Mouse (Mus musculus) embryonic facial prominence, embryonic 11.5 days (tissue): Measurements from ENCODE around the gene Il11ra1. TPM values are rescaled to one million over a fixed set of nuclear protein-coding genes. Genes with fewer than 3 reads are reported as not detected.

Experiments used
- ATAC-seq: fragments of 200-750 bp; cut with Nextera tagmentation; replicated peaks from 2 replicates; pipeline ENCODE4 v1.8.0; 2017; ENCODE audit warnings: low read depth; ENCODE audit not compliant: insufficient number of reproducible peaks, low FRiP score, low TSS enrichment
- DNase-seq: peaks from one replicate; pipeline ENCODE4 v3.0.0-alpha.2; 2015; ENCODE audit warnings: low spot score
- H3K27ac ChIP-seq: fragments of 300-500 bp; sonication (generic); replicated peaks from 2 replicates; pipeline ENCODE4 v1.5.1; 2014; ENCODE audit warnings: mild to moderate bottlenecking, low read depth, low read length, control low read depth
- H3K27me3 ChIP-seq: fragments of 300-500 bp; sonication (generic); 2 replicates; pipeline ENCODE4 v1.6.1; 2014; ENCODE audit warnings: mild to moderate bottlenecking, low read length, moderate library complexity, mixed read lengths; ENCODE audit not compliant: control insufficient read depth, insufficient read depth
- H3K36me3 ChIP-seq: fragments of 300-500 bp; sonication (generic); replicated peaks from 2 replicates; pipeline ENCODE4 v1.6.1; 2014; ENCODE audit warnings: low read depth, mild to moderate bottlenecking, low read length, moderate library complexity, mixed read lengths; ENCODE audit not compliant: control insufficient read depth, insufficient read depth
- H3K4me1 ChIP-seq: fragments of 300-500 bp; sonication (generic); 2 replicates; pipeline ENCODE4 v1.6.1; 2014; ENCODE audit warnings: low read length, mixed read lengths; ENCODE audit not compliant: control insufficient read depth, insufficient read depth
- H3K4me2 ChIP-seq: fragments of 300-500 bp; sonication (generic); 2 replicates; pipeline ENCODE4 v1.6.1; 2014; ENCODE audit warnings: low read depth, mild to moderate bottlenecking, control low read depth, low read length, moderate library complexity
- H3K4me3 ChIP-seq: fragments of 300-500 bp; sonication (generic); 2 replicates; pipeline ENCODE4 v1.5.1; 2014; ENCODE audit warnings: low read depth, low read length, control low read depth
- H3K9ac ChIP-seq: fragments of 300-500 bp; sonication (generic); replicated peaks from 2 replicates; pipeline ENCODE4 v1.6.1; 2014; ENCODE audit warnings: mild to moderate bottlenecking, control low read depth, low read length
- H3K9me3 ChIP-seq: fragments of 300-500 bp; sonication (generic); replicated peaks from 2 replicates; pipeline ENCODE4 v1.6.1; 2016; ENCODE audit warnings: mild to moderate bottlenecking, low read length, inconsistent platforms, mixed read lengths; ENCODE audit not compliant: control insufficient read depth
- WGBS: fragments of 180-500 bp; shearing (Covaris S2); extraction: QIAGEN DNeasy Blood & Tissue Kit; methylation state at CpG from one replicate; pipeline ENCODE4 v1.1.7; 2014; 5-methylcytosine and 5-hydroxymethylcytosine counted together
- polyA plus RNA-seq: library from polyadenylated mRNA; unstranded; fragments of >200 nt; fragmentation: Nextera tagmentation; extraction: Ambion mirVana; gene quantifications from 2 replicates; pipeline ENCODE4 v1.2.1, GENCODE M21; 2014

Gene Il11ra1
- polyA plus RNA-seq, 1 experiment from 2014 or later = 199 TPM

DNA sequence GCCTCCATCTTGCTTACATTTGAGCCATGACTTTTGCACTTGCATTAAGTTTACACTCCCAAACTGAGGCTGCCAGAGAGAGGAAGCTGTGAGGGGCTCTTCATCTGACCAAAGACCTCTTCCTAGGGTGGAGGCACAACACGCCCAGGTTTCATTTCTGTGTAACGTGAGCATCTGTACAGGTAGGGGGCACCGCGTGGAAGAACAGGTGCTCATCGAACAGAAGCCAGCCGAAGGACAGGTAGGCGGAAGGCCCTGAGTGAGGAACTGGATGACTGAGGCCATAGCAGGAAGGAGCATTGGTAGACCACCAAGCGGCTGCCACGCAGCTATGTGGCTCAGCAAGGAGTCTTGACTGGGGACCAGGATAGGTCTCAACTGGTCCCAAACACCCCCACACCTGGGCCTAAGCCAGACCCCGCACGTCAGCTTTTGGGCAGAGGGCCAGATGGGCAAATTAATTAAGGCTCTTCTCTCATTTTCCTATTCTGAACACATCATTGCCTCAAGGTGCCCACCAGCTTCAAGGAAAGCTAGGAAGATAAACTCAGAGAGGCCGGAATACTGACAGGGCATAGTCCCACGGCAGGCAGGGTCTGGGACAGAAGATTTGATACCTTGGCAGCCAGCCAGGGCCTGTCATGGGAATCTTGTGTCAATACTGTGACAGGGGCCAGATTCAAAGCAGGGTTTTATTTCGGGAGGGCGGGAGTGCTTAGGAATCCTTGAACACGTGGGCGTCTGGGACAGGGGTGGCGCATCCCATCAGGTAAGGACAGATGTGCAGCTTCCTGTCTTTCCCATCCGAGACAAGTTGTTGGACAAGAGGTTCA lies 6.3 kb downstream of the Il11ra1 start:
- DNase-seq (no peak), ATAC-seq (no peak)
- Histone ChIP-seq H3K4me2 (no peak overlapping the region), H3K36me3 (no peaks in the 10 kb centered on the region), H3K4me3 (no peak overlapping the region), H3K4me1 (peaks cover 6% of the 10 kb centered on the region), H3K27ac (no peak overlapping the region), H3K9ac (no peak overlapping the region), H3K9me3 (no peaks in the 10 kb centered on the region), H3K27me3 (peaks cover 2% of the 10 kb centered on the region; the same call in 1 of the 2 replicates)
- WGBS = 69% methylated on average over 19 of the region's 19 CpGs

DNA sequence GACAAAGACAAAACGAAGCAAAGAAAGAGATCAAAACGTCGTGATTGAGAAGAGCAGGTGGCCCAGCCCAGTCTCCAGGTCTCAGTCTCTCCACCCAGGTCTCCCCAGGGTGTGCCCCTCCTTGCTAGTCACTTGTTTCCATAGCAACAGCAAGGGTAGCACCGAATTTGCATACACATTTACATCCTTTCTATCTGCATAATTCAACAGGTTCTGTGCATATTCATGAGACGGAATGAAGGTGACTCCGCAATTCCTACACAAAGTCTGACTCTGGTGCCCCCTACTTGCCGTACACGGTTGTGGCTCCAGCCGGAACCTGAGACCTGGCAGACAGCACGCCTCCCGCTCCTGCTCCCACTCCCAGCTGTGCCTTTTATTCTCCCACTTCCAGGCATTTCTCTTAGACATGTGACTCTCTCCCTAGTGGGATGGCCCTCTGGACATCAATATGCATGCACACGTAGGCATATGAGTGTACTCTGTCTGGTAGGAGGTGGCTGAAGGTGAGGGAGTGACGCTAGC lies 7.3 kb downstream of the Il11ra1 start:
- H3K36me3 ChIP-seq = no peaks in the 10 kb centered on the region
- 3% methylated on average over 13 of the region's 13 CpGs for WGBS
- H3K27ac ChIP-seq = no peak overlapping the region
- no peak overlapping the region for H3K9ac ChIP-seq
- ATAC-seq (peak; percentile 58), DNase-seq (peak; percentile 85)
- H3K4me2 ChIP-seq = 0 out of 2 replicates have a peak overlapping the region, but pooled peaks have one; percentile 8
- no peak overlapping the region for H3K4me3 ChIP-seq
- peaks cover 2% of the 10 kb centered on the region; the same call in 1 of the 2 replicates for H3K27me3 ChIP-seq
- H3K9me3 ChIP-seq = no peaks in the 10 kb centered on the region
- H3K4me1 ChIP-seq = peaks cover 9% of the 10 kb centered on the region

DNA sequence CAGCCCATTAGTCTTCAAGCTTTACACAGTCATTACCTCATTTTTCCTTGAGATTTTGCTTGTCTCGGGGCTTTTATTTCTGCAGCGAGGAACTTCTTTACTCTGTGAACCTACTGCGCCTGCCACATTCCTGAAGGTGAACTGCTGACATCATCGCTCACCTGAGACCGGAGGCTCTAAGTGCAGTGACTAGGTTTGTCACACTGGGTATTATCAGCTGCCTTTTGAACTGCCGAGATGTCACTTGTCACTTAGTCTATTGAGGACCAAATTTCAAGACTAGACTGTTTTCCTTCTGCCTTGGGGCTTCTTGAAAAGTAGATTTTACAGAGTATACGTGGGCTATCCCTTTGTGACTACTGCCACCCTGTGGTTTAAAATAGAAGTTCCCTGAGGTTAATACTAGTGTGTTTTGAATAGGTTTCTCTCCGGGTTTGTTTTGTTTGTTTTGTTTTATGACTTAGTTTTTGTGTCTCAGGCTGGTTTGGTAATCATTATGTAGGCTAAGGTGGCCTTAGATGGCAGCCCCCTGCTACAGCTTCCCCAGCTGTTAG lies 8.5 kb downstream of the Il11ra1 start:
- Histone ChIP-seq H3K4me3 (no peak overlapping the region), H3K4me2 (no peak overlapping the region), H3K27ac (no peak overlapping the region), H3K9ac (no peak overlapping the region), H3K4me1 (peaks cover 15% of the 10 kb centered on the region), H3K36me3 (no peaks in the 10 kb centered on the region), H3K27me3 (peaks cover 2% of the 10 kb centered on the region; the same call in 1 of the 2 replicates), H3K9me3 (no peaks in the 10 kb centered on the region)
- WGBS = 40% methylated on average over 8 of the region's 8 CpGs
- DNase-seq (peak; percentile 87), ATAC-seq (no peak)

DNA sequence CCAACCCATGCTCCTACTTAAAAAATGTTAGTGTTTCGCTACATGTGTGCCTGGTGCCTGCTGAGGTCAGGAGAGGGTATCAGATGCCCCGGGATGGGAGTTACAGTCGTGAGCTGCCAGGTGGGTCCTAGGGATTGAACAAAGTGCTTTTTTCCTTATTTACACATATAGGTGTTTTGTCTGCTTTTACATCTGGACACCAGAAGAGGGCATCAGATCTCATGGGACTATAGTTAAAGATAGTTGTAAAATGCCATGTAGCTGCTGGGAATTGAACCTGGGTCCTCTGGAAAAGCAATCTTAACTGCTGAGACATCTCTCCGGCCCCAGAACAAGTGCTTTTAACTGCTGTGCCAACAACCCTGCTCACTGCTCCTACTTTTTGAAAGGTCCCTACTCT lies 10.4 kb downstream of the Il11ra1 start:
- Histone ChIP-seq H3K27me3 (peaks cover 2% of the 10 kb centered on the region; the same call in 1 of the 2 replicates), H3K4me1 (peaks cover 13% of the 10 kb centered on the region), H3K36me3 (no peaks in the 10 kb centered on the region), H3K27ac (no peak overlapping the region), H3K4me3 (no peak overlapping the region), H3K9ac (no peak overlapping the region), H3K4me2 (no peak overlapping the region), H3K9me3 (no peaks in the 10 kb centered on the region)
- ATAC-seq = no peak
- DNase-seq = no peak
- WGBS = 68% methylated on average over 4 of the region's 4 CpGs

DNA sequence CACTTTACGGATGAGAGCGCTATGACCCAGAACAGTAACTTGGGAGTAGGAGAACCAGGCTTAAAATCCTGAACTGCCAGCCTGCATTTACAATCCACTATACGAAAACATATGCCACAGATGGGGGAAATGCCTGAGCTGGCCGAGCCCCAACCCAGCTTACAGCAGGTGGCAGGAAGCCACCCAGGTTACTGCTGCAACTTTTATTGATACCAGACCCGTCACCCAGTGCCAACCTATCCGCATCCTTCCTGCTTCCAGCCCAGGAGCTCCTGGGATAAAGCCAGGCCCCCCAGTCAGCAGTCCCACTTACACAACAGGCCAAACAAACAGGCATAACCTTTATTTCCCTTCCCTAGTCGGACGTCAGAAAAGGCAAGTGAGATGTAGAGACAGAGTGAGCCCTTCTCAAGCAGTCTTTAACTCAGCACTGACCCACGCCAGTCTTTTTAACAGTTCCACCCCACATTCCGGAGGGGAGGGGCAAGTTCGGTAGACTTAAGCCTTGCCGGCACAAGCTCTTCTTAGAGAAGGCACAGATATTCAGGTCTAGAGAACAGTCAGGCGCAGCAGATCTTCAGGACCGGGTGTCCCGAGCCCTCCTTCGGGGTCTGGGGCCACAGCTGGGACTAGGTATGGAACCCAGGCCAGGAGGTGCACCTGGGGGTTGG lies 12.1 kb downstream of the Il11ra1 start:
- Histone ChIP-seq H3K9me3 (no peaks in the 10 kb centered on the region), H3K4me2 (peak overlapping the region; percentile 80), H3K4me3 (peak overlapping the region; percentile 79), H3K4me1 (peaks cover 11% of the 10 kb centered on the region; the same call in 1 of the 2 replicates), H3K27me3 (no peaks in the 10 kb centered on the region), H3K36me3 (no peaks in the 10 kb centered on the region), H3K27ac (no peak overlapping the region), H3K9ac (peak overlapping the region; percentile 97; the same call in 1 of the 2 replicates)
- DNase-seq = no peak
- ATAC-seq = no peak
- WGBS = 84% methylated on average over 16 of the region's 16 CpGs

DNA sequence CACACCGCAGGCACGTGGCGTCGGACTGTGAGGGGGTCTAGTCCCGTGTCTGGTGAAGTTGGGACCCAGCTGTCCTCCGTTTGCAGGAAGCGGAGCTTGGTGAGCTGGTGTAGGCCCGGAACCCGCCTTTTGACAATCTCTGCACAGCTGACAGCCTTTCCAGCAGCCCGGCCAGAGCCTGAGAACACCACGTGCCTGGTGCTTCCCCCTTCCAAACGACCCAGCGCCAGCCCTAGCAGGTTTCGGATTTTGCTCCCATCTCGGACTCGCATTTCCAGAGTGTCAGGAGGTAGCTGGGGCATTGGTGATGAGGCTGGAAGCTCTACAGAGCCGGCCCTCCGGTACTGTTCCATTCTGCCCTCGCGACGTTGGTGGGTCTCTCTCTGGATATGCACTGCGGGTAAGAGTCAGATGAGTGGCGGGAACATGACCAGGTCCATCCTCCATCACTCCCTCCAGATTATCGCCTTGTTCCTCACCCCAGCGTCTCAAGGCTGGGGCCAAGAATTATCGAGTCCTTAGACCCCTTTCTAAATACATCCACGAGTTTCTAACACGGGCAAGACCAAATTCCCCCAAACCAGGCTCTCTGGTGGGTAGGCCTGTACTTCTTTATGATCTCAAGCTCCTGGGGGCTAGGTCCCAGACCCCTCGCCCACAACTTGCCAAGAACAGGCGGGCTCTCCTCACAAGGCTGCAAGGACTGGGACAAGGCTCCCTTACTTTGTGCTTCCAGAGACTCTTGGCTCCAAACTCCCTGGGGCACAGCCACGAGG lies 12.8 kb downstream of the Il11ra1 start:
- H3K27ac ChIP-seq = peak overlapping the region; percentile 23; the same call in 1 of the 2 replicates
- H3K4me2 ChIP-seq = peak overlapping the region; percentile 80
- H3K4me3 ChIP-seq = peak overlapping the region; percentile 79
- peak overlapping the region; percentile 97 for H3K9ac ChIP-seq
- DNase-seq = no peak
- peak; percentile 6; the same call in 1 of the 2 replicates for ATAC-seq
- no peaks in the 10 kb centered on the region for H3K36me3 ChIP-seq
- WGBS = 49% methylated on average over 31 of the region's 31 CpGs
- no peaks in the 10 kb centered on the region for H3K9me3 ChIP-seq
- H3K4me1 ChIP-seq = peaks cover 11% of the 10 kb centered on the region; the same call in 1 of the 2 replicates
- H3K27me3 ChIP-seq = no peaks in the 10 kb centered on the region

DNA sequence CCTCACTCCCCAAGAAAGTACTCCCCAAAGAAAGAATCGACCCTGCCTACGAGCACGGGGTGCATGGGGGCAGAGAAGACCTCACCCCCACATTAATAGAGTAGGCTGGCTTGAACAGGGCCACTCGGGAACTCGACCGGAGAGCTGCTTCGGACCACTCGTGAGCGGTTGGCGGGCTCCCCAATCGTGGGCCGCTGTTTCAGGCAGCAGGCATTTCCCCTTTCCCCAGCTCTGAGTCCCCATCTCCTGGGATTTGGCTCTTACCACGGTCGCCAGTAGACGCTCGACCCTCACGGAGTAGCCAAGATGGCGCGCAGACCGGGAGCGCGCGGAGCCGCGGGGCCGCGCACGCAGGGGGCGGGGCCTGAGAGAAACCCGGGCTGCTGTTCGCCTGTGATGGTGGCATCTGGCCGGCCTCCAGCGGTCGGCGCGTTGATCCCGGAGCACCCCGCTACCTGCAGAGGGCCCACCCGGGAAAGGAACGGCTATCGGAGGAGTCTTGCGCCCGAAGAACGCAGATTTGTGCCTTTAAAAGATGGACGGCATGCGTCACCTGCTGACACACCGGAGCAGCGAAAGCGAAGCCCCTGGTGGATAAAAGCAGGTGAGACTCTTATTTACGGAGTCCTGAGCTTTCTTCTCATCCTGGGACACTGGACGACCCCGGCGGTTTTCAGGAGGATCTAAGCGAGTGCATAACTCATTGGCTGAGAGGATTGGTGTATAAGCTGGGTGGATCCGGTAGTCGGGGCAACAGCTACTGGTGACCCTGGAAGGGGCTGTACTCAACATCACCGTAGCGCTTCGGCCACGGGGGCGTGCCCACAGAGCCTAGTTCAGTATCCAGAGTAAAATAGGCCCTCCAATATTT lies 13.6 kb downstream of the Il11ra1 start, which contains the start of gene Rpp25l:
Gene Rpp25l, minus strand, starts transcription at position 338 of the 871 bp plus-strand sequence.
- under 1% methylated on average over 61 of the region's 61 CpGs for WGBS
- ATAC-seq (peak; percentile 42), DNase-seq (peak; percentile 89)
- peak within 1 kb of the TSS; percentile 97 for H3K9ac ChIP-seq
- H3K9me3 ChIP-seq = no peaks in the 10 kb centered on the region
- H3K27me3 ChIP-seq = no peaks in the 10 kb centered on the region
- H3K36me3 ChIP-seq = no peaks in the 10 kb centered on the region
- H3K27ac ChIP-seq = peak within 1 kb of the TSS; percentile 23; the same call in 1 of the 2 replicates
- peak within 1 kb of the TSS; percentile 79 for H3K4me3 ChIP-seq
- H3K4me2 ChIP-seq = peak within 1 kb of the TSS; percentile 80
- peaks cover 11% of the 10 kb centered on the region; the same call in 1 of the 2 replicates for H3K4me1 ChIP-seq
